Mouse (Mus musculus) mesoderm, embryonic 11.5 days (tissue): ENCODE measurements at regions not wholly inside any gene's neighbourhood (a gene's known extent, or its start where the extent isn't known, plus 50 kb on each side); places are given as distances from the start of the nearest gene placed in this dataset.

Source experiments
- DNase-seq: peaks from one replicate; pipeline ENCODE4 v3.0.0-alpha.2; 2012; ENCODE audit warnings: low read depth, low spot score

DNA sequence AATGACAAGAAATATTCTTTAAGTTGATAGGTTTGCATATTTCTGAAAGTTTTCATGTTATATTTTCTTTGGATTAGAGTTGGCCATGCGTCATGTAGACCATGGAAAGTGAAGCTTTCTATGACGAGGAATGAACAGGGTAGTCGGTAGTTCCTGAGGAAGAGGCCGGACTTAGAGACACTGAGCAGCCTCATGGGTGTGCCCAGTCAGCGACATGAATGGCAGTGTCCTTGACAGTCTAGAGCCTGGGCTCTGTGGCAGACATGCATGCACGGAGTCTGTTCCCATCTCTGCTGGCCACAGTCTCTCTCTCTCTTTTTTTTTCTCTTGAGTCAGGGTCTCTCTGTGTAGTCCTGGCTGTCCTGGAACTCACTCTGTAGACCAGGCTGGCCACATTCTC, 1176.9 kb upstream of the A1bg start:
- DNase-seq: no peak

DNA sequence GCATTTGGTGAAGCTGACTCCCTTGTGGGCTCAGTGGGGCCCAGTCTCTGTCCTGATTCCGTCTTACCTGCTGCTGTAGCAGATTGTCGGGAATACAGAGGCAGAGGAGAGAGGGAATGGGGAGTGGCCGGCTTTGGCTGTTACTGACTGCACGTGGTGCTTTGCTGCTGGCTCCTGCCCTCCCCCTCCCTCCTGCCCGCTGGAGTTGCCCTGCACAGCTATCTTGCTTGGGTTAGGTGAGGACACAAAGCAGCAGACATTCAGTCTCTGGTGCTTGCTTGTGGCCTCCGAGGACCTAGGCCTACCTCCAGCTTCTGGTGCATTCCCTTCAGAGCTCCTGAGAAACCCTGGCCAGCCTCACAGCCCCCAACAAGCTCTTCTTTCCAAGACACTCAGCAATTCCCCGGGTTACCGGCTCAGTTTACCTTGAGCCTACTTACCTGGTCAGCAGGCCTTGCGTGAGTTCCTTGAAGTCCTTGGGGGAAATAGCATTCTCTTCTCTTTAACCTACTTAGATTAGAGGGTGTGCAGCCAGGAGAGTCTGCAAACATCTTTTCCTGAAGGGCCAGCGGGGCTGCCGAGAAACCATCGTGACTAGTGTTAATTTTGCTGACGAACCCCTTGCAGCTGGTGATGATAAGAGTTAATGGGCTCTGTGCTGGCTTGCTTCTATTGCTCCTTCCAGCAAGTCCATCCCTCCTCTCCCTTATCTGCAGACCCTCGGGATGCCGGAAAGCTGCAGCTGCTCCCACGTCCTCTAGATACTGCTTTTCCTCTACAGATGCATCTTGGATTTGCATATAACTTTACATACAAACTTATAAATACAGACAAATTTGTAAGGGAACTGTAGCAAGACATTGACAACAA, 1176.2 kb upstream of the A1bg start:
- no peak for DNase-seq

DNA sequence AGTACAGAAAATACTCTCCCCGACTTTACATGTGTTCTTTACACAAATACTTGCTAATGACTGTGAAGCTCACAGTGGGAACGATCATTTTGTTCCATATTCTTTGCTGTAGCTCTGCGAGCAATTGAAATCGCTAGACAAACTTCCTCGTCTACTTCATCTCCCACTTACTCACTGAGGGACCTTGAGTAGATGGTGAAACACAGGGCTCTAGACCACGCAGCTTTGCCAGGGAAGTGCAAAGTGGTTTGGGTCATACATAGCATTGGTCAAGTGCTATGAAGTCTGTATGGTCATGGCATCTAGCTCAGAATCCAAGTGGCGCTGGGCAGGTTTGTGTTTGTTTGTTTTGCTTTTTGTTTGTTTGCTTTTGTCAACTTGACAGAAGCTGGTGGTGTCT, 1174.0 kb upstream of the A1bg start:
- no peak for DNase-seq

DNA sequence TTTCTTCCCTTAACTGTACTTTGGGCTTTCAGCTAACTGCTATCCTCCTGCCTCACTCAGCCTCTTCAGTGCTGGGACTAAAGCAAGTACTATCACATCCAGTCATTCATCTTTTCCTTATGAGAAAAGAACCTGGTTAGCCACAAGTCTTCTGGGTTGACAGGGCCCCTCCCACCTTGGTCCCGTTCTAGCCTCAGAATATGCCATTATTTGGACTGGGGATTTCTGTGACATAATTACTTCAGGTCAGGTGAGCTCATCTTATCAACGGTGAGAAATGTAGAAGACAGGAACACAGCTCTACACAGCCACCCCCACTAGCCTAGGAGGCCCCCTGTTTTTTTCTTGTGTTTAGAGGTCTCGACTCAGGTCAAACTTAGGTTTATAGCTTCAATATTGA, 1172.4 kb upstream of the A1bg start:
- no peak for DNase-seq

DNA sequence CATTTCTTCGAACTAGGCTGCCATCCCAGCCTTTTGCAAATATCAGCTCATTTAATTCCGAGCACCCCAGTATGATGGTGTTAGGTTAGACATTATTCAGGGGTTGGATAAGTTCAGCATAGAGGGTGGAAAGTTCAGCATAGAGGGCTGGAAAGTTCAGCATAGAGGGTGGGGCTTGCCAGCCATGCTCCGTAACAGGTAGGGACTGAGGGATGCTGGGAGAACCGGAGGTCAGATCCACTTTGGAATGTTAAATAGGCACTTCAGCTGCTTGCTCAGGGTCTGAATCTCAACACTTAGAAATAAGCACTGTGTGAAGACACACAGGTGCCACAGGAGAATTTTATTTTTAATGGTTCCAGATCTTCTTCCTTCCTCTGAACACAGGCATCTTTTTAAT, 1170.9 kb upstream of the A1bg start:
- DNase-seq: no peak

DNA sequence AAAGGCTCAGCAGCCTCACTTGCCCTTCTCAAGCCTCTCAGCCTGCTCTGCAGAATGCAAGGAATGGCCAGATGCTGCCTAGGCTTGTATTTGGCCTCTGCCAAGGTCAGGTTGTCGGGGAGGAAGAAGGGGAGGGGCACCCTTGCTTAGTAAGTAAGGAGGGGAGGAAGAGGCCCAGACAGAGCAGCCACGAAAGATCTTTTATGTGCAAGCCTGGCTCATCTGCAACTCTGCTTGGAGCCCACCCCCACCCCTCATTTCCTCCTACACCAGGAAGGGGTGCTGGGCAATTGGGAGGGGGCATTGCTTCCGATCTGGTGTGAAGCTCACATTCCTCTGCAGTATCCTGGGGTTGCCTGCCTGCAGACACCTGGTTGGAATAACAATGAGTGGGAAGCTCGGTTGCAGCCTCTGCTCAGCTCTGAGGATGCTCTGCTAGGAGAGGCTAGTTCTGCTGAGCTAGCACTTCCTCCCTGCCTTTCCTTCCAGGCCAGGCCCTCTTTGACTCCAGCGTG, 1169.9 kb upstream of the A1bg start:
- peak; percentile 57 for DNase-seq

DNA sequence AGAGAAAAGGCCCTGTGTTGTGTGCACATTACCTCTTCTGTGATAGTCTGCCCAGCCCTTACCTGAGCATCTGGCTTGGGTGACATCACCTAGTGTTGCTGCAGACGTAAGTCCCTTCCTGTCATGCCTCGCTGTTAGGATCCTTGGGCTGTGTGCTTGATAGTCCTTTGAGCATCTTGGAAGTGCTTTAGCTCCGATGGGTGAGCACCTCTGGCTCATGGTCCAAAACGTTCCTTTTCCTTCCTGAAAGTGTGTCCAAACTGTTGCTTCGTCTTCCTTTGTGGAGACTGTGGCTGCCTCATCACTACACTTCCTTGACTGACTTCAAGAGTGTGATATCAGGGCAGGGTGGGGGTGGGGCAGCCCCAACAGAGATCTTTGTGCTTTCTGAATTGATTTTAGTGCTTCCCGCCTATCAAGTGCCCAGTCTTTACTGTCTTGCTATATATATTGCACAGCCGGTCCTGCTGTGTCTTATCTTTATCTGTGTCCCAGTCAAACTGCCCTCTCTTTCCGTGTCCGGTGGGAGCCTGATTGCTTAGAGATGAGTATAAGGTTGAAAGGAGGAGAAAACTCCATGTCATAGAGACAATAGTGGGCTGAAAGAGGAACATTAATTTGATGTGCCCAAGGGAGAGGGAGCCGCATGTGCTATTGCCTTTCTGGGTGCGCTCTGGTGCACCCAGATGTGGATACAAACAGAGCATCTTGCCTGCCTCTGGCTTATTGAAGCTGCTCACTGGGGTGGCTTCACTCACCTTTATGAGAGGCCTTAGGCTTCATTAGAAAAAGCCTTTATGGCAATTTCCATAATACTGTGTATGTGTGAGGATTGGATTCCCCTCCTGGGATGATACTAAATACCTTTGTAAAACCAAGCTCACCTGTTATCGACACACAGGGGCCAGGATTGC, 1169.2 kb upstream of the A1bg start:
- no peak for DNase-seq

DNA sequence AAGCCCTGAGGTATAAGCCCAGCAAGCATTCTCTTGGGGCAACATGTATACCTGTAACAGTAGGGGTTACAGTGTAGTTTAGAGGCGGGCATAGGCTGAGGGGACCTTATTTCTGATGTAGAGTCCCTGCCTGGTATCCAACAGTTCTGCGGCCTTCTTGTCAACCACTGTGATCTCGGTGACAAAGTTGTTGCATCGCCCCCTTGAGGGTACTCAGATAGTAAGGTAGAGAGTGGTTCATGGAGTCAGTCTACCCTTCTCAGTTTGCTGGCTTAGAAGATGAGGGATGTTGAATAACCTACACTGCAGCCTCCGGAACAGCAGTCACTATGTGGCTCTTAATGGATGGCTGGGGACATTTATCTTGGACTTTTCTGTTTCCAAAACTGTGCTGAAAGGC, 1168.3 kb upstream of the A1bg start:
- DNase-seq: no peak

DNA sequence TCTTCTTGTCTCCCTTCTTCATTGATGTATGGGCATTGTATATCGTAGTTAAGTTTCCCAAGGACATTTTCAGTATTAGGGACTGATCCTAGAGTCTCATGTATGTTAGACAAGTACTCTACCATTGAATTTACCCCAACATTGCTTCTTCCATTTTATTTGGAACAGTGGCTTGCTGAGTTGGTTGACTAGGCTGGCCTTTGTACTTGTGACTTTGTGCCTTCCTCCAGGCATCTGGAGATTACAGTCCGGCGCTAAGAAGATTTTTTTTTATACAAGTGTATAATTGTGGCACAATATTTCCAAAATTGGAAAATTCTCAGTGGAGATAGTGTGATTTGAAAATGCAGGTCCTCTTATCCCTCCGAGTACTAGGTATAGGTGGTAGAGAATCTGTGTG, 1165.5 kb upstream of the A1bg start:
- DNase-seq: no peak

DNA sequence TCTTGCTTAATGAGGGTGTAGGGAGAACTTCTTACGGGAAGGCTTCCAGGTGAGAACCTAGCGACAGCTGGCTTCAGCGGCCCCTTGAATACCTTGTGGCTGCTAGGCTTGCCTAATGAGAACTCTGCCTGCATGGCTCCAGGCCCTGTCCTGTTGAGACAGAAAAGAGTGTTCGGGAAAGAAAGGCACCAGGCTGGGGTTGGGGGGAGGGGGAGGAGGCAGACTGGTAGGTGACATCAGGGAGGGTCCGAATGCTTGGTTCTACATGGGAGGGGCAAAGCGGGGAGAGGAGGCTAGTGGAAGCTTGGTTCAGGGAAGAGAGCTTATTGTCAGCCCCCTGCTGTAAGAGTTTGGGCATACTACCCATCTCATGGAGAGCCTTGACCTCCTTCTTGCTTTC, 1164.9 kb upstream of the A1bg start:
- DNase-seq: no peak

DNA sequence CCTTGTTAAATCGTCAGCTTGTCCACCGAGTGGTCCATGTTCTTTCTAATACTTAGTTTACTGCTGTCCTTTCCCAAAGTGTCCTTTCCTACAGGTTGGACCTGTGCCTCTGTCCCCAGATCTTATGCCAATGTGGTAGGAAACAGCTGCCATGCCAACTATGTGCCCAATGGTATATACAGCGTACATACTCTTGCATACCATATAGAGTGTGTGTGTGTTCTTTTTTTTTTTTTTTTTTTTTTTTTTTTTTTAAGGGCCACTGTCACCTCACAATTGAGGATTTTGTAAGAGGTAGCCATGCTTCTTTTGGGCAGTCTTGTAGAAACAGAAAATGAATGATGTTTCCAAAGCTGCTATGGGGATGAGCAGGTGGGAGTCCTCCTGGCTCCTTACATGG, 1163.2 kb upstream of the A1bg start:
- DNase-seq: no peak

DNA sequence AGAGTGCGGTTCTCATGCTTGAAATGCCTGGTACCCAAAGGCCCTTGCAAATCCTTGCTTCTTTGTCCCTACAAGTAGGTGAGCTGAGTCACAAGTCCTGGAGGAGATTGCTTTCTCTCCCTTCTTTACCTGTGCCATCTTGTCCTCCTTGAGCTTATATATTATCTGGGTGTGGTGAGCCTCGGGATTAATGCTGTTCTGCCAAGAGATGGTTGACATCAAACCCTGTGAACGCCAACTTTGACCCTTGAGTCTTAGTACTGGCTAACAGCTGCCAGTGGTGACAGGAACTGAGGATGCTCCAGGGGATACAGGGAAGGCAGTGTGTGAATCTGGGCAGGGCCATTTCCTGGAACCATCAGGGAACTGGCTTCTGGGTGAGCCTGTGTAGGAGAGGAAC, 1160.5 kb upstream of the A1bg start:
- DNase-seq: no peak

DNA sequence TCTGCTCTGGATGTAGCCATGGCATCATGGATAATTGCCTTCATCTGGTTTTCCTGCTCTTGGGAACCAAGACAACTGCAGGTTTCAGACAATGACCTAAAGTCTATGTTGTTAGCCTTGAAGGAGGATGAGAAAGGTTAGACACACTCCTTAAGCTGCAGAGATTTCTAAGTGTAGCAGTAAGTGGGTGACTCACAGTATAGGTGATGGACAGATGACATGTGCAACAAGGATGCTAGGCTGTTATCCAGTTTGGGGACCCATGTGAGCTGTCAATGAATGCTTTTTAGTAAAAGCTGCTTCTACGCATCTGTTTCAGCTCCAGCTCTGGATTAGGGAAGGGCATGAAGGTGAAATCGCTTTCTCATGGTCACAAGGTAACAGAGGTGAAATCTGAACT, 1159.7 kb upstream of the A1bg start:
- no peak for DNase-seq

DNA sequence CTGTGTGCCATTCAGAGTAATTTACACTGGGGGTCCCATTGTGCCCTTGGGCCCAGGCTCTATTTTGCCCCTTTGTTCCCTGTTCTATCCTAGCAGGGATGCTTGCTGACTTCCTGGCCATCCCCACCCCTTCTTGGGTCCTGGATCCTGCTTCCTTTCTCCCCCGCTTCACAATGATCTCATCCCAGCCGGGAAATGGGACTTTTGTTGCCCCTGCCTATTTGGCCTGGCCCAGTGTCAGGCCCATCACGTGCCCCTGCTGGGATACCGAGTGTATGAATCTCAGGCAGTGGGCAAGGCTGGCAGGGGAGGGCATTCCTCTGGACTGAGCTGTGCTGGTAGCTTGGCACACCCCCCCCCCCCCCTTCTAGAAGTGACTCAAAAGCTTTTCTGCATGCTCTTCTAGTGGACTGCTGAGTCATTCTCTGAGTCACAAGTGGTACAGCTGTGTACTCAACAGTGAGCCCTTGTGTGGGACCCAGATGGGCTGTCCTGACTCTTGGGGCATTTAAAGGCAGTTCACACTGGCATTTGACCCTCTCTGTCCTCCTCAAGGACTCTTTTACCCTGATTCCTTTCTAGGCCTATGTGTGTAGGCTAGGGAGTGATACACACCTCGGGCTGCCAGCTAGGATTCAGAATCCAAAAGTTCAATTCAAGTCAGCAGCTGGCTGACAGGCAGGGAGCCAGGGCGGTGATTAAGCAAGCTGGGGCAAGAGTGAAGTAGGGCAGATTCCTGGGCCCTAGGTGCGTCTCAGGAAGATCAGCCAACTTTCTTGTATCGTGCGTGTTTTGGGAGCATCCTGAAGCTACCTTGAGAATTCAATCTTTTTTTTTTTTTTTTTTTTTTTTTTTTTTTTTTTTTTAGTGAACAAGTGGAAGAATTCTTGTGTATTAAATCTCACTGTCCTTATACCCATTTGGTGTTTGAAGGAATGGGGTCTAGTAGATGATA, 1156.6 kb upstream of the A1bg start:
- no peak for DNase-seq

DNA sequence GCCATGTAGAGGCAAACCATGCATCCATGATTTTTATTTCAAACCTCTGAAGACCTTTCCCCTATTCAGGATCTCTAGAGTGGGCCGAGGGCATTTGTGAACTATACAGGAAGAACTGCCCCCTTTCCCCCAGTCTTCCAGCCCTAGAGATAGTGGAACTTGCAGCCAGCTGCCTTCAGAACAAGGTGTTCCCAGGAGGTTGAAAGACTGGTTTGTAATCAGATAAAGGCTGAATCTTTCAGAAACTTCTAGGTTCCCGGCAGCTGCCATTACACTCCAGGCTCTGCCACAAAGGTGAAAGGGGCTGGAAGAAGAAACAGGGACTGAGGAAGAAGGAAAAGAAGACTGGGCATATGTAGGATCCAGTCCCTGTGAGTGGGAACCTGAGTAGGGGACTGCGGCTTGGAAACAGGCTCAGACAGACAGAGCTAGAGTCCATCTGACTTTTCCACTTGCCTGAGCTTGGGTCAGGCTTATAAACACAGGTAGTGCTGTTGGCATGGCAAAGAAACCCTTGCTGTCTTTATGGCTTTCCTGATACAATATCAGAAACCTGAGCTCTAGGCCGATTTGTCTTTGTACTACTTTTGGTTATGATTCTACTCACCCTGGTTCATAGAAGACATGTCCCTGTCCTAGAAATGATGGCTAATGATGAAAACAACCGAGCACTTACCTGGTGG, 1153.9 kb upstream of the A1bg start:
- DNase-seq: no peak

DNA sequence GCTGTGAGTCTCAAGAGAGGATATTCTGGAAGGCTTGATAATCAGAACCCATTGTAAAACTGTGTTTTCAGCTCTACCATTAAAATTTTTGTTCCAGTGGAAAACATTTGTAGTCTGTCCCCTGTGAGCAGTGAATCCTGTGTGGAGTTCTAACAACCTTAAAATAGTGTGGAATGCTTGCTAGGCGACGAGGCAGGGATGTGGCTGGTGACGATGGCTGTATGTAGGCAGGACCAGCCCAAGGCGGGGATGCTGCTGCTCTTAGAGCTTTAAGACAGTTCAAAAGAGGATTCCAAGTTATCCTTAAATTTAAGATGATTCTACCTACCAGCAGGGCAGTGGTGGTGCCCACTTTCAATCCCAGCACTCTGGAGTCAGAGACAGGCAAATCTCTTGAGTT, 1151.9 kb upstream of the A1bg start:
- DNase-seq: no peak

DNA sequence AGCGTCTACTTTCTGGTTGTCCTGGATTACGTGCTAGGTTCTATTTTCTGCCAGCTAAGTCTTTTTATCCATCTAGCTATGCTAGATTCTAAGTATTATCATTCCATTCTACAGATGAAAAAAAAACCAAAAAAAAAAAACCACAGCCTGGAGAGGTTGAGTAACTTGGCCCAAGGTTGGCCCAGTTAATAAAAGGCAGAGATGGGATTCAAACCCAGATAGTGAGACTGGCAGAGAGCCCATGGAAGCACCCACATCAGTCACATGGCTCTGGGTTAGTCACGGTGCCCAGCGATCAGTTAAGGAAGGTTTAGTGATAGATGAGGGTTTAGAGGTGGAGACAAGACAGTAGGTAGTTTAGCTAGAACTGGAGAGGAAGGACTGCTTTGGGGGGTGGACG, 1150.8 kb upstream of the A1bg start:
- no peak for DNase-seq

DNA sequence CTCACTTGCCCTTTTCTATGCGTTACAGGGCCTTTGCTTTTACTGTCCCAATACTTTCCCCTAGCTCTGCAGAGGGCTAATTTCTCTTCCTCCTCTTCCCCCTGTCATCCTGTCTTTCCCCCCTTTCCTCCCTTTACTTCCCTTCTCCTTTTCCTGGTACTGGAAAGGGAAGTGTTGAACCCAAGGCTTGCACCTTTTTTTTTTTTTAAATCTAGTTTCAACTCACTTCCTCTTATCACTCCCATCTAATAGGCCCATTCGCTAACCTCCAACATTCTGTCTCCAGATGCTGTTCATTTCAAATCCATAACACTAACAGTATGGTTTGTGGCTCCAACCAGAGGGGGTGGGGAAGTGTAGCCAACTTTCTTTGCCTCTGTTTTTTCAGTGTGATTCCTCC, 1148.5 kb upstream of the A1bg start:
- no peak for DNase-seq

DNA sequence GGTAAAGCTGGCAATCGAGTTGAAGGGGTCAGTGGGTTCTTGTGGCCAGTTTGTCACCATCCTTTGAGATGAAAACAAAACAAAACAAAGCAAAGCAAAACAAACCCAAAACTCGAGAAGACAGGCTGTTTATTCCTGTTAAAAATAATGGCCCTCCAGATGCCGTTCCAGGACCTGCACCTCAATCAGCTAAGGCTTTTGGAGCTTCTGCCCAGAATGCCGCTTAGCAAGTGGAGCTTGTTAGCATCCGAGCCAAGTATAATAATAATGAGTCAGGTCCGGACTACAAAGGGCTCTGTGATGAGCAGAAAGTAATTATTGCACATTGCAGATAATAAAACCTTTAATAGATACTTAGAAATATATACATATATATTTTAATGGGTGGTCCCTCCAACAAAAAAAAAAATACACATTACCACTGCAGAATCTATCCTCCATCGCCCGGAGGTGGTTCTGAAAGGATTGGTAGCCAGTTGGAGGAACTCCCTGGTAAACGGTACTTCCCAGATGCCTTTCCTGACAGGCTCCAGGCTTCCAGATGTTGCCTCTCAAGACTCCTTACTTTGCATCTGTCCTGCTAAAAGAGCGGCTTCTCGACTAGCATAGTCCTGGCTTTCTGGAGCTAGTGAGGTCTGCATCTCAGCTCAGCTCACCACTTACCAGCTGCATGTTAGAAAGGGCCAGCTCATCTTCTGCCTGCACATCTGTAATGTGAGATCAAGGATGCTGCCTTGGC, 1145.8 kb upstream of the A1bg start:
- no peak for DNase-seq

DNA sequence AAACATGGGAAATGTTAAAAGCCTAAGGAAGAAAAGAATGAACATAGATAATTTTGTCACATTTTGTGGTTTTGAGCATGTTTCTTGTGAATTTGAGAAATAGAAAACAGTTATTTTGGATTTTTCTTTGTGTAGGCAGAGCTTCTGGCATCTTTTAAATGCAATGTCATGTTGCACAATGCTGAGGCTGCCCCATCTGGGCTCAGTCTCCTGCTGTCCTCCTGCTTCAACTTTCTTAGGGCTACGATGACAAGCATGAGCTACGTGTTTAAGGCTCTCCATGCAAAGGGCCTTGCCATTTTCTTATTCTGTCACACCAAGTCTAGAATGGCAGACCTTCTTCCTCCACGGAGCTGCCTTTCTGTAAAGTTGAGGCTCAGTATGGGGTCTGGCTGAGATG, 1141.6 kb upstream of the A1bg start:
- no peak for DNase-seq
